Mouse (Mus musculus) kidney, adult 2 months (tissue): ENCODE measurements around the gene Prkg1.

Experiments
- CTCF ChIP-seq: fragments of 200-500 bp; conservative IDR thresholded peaks from 2 replicates; pipeline ENCODE4 v1.5.1; 2011; ENCODE audit warnings: low read depth, mild to moderate bottlenecking, control low read depth, low read length, moderate library complexity, mixed read lengths; ENCODE audit not compliant: insufficient read depth, insufficient read length
- POLR2A ChIP-seq: fragments of 200-500 bp; IDR thresholded peaks from one replicate; pipeline ENCODE4 v1.6.1; 2011; ENCODE audit warnings: low read depth, low read length, control low read depth

- TF ChIP-seq POLR2A = no peak
- TF ChIP-seq CTCF = no peak
Observed at GRCm38 (mm10) chr19:31791724-31792123, 26.9 kb upstream of the Prkg1 start.
